ENCODE assay signal across 35 mouse cellular contexts in genomic region chr11:32786201-32786600, GRCm38 (mm10). TPM values are rescaled to one million over a fixed set of nuclear protein-coding genes. Genes with fewer than 3 reads are reported as not detected.
A peak's percentile ranks its signal among the peaks of the same experiment; 100 is the strongest.
DNase-seq lines count a peak whose midpoint lies in the region; ATAC-seq and TF ChIP-seq lines count a peak whose summit lies in the region.
"Had no signal": no experiment of that assay in that cellular context is flagged by ENCODE, and none has a peak within 500 bp of the region (broad histone marks: within the 10 kb centered on the region; RNA-seq: fewer than 3 reads in every experiment).

No protein-coding gene starts in this region.

- 82% methylated on average over 5 of the region's 5 CpGs for whole genome bisulfite sequencing in midbrain, embryonic 11.5 days
- WGBS in midbrain, embryonic 13.5 days, result 90% methylated on average over 5 of the region's 5 CpGs

- intact Hi-C loops in gastrocnemius, adult 2 months (cut with DNase I), result no loop called here

- H3K9ac ChIP-seq in midbrain, embryonic 11.5 days (ENCODE audit: low read length), result no peak overlapping the region
- no peak overlapping the region for H3K9ac ChIP-seq in midbrain, embryonic 13.5 days (replicated peaks)
- H3K9ac ChIP-seq: embryonic facial prominence, embryonic 13.5 days; forebrain, embryonic 13.5 days; hindbrain, embryonic 12.5 days; hindbrain, embryonic 15.5 days had no signal

- H3K4me2 ChIP-seq in midbrain, embryonic 11.5 days, result no peak overlapping the region
- H3K4me2 ChIP-seq in midbrain, embryonic 13.5 days (replicated peaks), result no peak overlapping the region
- H3K4me2 ChIP-seq: embryonic facial prominence, embryonic 13.5 days; forebrain, embryonic 13.5 days; heart, embryonic 11.5 days; hindbrain, embryonic 12.5 days; hindbrain, embryonic 15.5 days had no signal

- H3K27ac ChIP-seq in midbrain, embryonic 11.5 days (ENCODE audit: low read depth, low read length), result no peak overlapping the region
- H3K27ac ChIP-seq in midbrain, embryonic 13.5 days, result no peak overlapping the region
- 0 out of 2 replicates have a peak overlapping the region, but pooled peaks have one; percentile 38 for H3K27ac ChIP-seq in gastrocnemius, adult 2 months
- H3K27ac ChIP-seq: embryonic facial prominence, embryonic 10.5 days; embryonic facial prominence, embryonic 13.5 days; forebrain, embryonic 10.5 days; forebrain, embryonic 13.5 days; hindbrain, embryonic 12.5 days; hindbrain, embryonic 15.5 days had no signal

- no peaks in the 10 kb centered on the region for H3K4me1 ChIP-seq in midbrain, embryonic 11.5 days (ENCODE audit: control insufficient read depth, insufficient read depth, low read length)
- H3K4me1 ChIP-seq in midbrain, embryonic 13.5 days (replicated peaks), result no peaks in the 10 kb centered on the region
- H3K4me1 ChIP-seq: embryonic facial prominence, embryonic 13.5 days had no signal

- DNase-seq in midbrain, embryonic 11.5 days (ENCODE audit: low spot score, missing footprints), result peak; percentile 56
- DNase-seq in gastrocnemius, adult 2 months, result no peak
- DNase-seq in gonadal fat pad, adult 2 months (ENCODE audit: low read depth), result peak; percentile 97
- no peak for DNase-seq in layer of hippocampus, postnatal 25 days (ENCODE audit: extremely low spot score in 1 of 2, low spot score in 1 of 2)
- DNase-seq in testis, postnatal 10 days (ENCODE audit: low spot score), result no peak
- DNase-seq: adrenal gland, adult 8-10 months; adrenal gland, postnatal 36 days; cerebellum, adult 18-20 months; cerebellum, adult 9-10 months; cerebellum, postnatal 25 days; embryo, embryonic 11 days; heart, adult 11 months had no signal

- H3K27me3 ChIP-seq in midbrain, embryonic 11.5 days (ENCODE audit: control insufficient read depth, insufficient read depth, low read length), result no peaks in the 10 kb centered on the region
- no peaks in the 10 kb centered on the region for H3K27me3 ChIP-seq in midbrain, embryonic 13.5 days
- H3K27me3 ChIP-seq: embryonic facial prominence, embryonic 13.5 days; forebrain, embryonic 13.5 days; hindbrain, embryonic 12.5 days; hindbrain, embryonic 15.5 days had no signal

- no peak overlapping the region for H3K4me3 ChIP-seq in midbrain, embryonic 11.5 days (ENCODE audit: low read depth, low read length)
- no peak overlapping the region for H3K4me3 ChIP-seq in midbrain, embryonic 13.5 days (replicated peaks)
- no peak overlapping the region for H3K4me3 ChIP-seq in gastrocnemius, adult 2 months
- H3K4me3 ChIP-seq: embryonic facial prominence, embryonic 10.5 days; embryonic facial prominence, embryonic 13.5 days; erythroblast, embryonic 14.5 days; forebrain, embryonic 10.5 days; forebrain, embryonic 13.5 days; hindbrain, embryonic 12.5 days; hindbrain, embryonic 15.5 days had no signal

- no peaks in the 10 kb centered on the region for H3K36me3 ChIP-seq in midbrain, embryonic 11.5 days (ENCODE audit: control insufficient read depth, insufficient read depth, low read length)
- no peaks in the 10 kb centered on the region for H3K36me3 ChIP-seq in midbrain, embryonic 13.5 days
- H3K36me3 ChIP-seq: embryonic facial prominence, embryonic 10.5 days; embryonic facial prominence, embryonic 13.5 days; forebrain, embryonic 10.5 days; hindbrain, embryonic 12.5 days; hindbrain, embryonic 15.5 days had no signal

- no peaks in the 10 kb centered on the region for H3K9me3 ChIP-seq in midbrain, embryonic 11.5 days (ENCODE audit: control insufficient read depth, low read length)
- no peaks in the 10 kb centered on the region for H3K9me3 ChIP-seq in midbrain, embryonic 13.5 days
- H3K9me3 ChIP-seq: embryonic facial prominence, embryonic 10.5 days; embryonic facial prominence, embryonic 13.5 days; forebrain, embryonic 10.5 days; forebrain, embryonic 13.5 days; hindbrain, embryonic 12.5 days; hindbrain, embryonic 15.5 days had no signal

- no peak for ATAC-seq in midbrain, embryonic 11.5 days (ENCODE audit: low FRiP score)
- no peak for ATAC-seq in midbrain, embryonic 13.5 days
- ATAC-seq: activated CD4-positive, CD25-positive, alpha-beta regulatory T cell, adult 4 months; CD4-positive, CD25-positive, alpha-beta regulatory T cell, adult 4 months; forebrain, embryonic 13.5 days; forebrain, embryonic 16.5 days; intestine, postnatal 0 days had no signal

- no peak for TF ChIP-seq CTCF in gastrocnemius, adult 2 months (IDR thresholded peaks at IDR 0.05)

RNA-seq across cellular contexts. Expression of gene Smim23, which starts 38.2 kb away (rescaled TPM):
- polyA plus RNA-seq in midbrain, embryonic 11.5 days (2014; fragmentation: Nextera tagmentation; extraction: Ambion mirVana), result not detected in 2 replicates
- not detected in 2 replicates for polyA plus RNA-seq in midbrain, embryonic 13.5 days (2015; fragmentation: Nextera tagmentation; extraction: Ambion mirVana)
- not detected for total RNA-seq in gastrocnemius, adult 2 months (2021)
- polyA plus RNA-seq in gonadal fat pad, adult 2 months (2012; rRNA removed), result 0.66 and 1.0 TPM in 2 replicates
- total RNA-seq in layer of hippocampus, postnatal 25 days (2021), result not detected
- total RNA-seq: adrenal gland, adult 8-10 months; adrenal gland, postnatal 36 days; gastrocnemius, postnatal 36 days; heart, adult 8-10 months; heart, postnatal 25 days; hematopoietic stem cell, adult 5-6 weeks; MEL had no signal
- polyA plus RNA-seq: activated CD4-positive, CD25-positive, alpha-beta regulatory T cell, adult 4 months; C2C12; CD4-positive, CD25-positive, alpha-beta regulatory T cell, adult 4 months; cortical plate, adult 2 months; embryonic facial prominence, embryonic 10.5 days; embryonic facial prominence, embryonic 13.5 days; erythroblast, embryonic 14.5 days; forebrain, embryonic 10.5 days; forebrain, embryonic 13.5 days; forebrain, embryonic 16.5 days; heart, embryonic 11.5 days; heart, embryonic 14.5 days; heart, postnatal 0 days; hindbrain, embryonic 12.5 days; hindbrain, embryonic 15.5 days; intestine, embryonic 14.5 days; intestine, postnatal 0 days had no signal

Comparison
In these comparisons a context has a peak if more than half of its experiments do, and no peak if none do; other contexts are left out.
1. DNase-seq: peak in midbrain, embryonic 11.5 days (single experiment) and gonadal fat pad, adult 2 months (single experiment); none in gastrocnemius, adult 2 months (single experiment), layer of hippocampus, postnatal 25 days (0 of 2) and testis, postnatal 10 days (single experiment).